Comparison of ENCODE assay signal across 28 mouse cellular contexts in the genomic region with DNA sequence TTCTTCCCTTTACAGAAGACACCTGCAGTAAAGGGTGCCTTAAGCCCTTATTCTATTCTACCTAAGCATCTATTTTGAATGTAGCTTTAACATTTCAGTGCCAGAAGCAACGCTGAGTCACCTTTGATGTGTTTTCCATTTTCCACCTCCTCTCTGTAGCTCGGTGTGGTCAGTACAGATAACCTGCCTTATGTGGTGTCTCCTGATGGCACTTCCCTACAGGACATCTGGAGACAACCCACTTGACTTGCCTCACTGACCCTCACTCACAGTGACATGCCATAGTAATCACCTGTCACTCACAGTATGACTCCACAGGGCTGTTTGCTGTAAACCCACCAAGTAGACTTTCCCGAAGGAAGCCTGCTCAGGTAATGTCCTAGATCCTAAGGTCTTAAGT.
"Had no signal": no experiment of that assay in that cellular context is flagged by ENCODE, and none has a peak within 500 bp of the region (broad histone marks: within the 10 kb centered on the region; RNA-seq: fewer than 3 reads in every experiment).

No protein-coding gene starts in this region.

- H3K4me1 ChIP-seq: embryonic facial prominence, embryonic 10.5 days; embryonic facial prominence, embryonic 12.5 days; embryonic facial prominence, embryonic 13.5 days had no signal

- H3K27me3 ChIP-seq: embryonic facial prominence, embryonic 12.5 days; embryonic facial prominence, embryonic 13.5 days; embryonic facial prominence, embryonic 15.5 days; forebrain, embryonic 12.5 days; forebrain, embryonic 13.5 days; forebrain, embryonic 15.5 days had no signal

- H3K9me3 ChIP-seq: embryonic facial prominence, embryonic 10.5 days; embryonic facial prominence, embryonic 12.5 days; embryonic facial prominence, embryonic 13.5 days; embryonic facial prominence, embryonic 15.5 days; forebrain, embryonic 10.5 days; forebrain, embryonic 12.5 days; forebrain, embryonic 13.5 days; forebrain, embryonic 15.5 days had no signal

- H3K9ac ChIP-seq: embryonic facial prominence, embryonic 12.5 days; embryonic facial prominence, embryonic 13.5 days; embryonic facial prominence, embryonic 15.5 days; forebrain, embryonic 12.5 days; forebrain, embryonic 13.5 days; forebrain, embryonic 15.5 days; forebrain, postnatal 0 days had no signal

- H3K27ac ChIP-seq: embryonic facial prominence, embryonic 10.5 days; embryonic facial prominence, embryonic 12.5 days; embryonic facial prominence, embryonic 13.5 days; embryonic facial prominence, embryonic 15.5 days; forebrain, embryonic 10.5 days; forebrain, embryonic 12.5 days; forebrain, embryonic 13.5 days; forebrain, embryonic 15.5 days; gastrocnemius, adult 2 months had no signal

- DNase-seq: cerebellum, adult 18-20 months; cerebellum, adult 2 months; cerebellum, adult 8-10 months; cerebellum, adult 9-10 months; cerebellum, adult 9-11 months; cerebellum, postnatal 10 days; cerebellum, postnatal 14 days; cerebellum, postnatal 25 days; cerebellum, postnatal 36 days; embryo, embryonic 11 days; forebrain, postnatal 0 days; gastrocnemius, adult 2 months; gastrocnemius, postnatal 10 days; gastrocnemius, postnatal 14 days; gastrocnemius, postnatal 25 days; gastrocnemius, postnatal 36 days; heart, adult 18-20 months had no signal

- H3K36me3 ChIP-seq: embryonic facial prominence, embryonic 10.5 days; embryonic facial prominence, embryonic 12.5 days; embryonic facial prominence, embryonic 13.5 days; embryonic facial prominence, embryonic 15.5 days; forebrain, embryonic 10.5 days; forebrain, embryonic 12.5 days; forebrain, embryonic 15.5 days had no signal

- ATAC-seq: forebrain, embryonic 13.5 days; forebrain, embryonic 14.5 days; forebrain, embryonic 15.5 days; forebrain, embryonic 16.5 days; forebrain, postnatal 0 days had no signal

- H3K4me2 ChIP-seq: embryonic facial prominence, embryonic 12.5 days; embryonic facial prominence, embryonic 13.5 days; embryonic facial prominence, embryonic 15.5 days; forebrain, embryonic 12.5 days; forebrain, embryonic 13.5 days; forebrain, embryonic 15.5 days had no signal

- H3K4me3 ChIP-seq: embryonic facial prominence, embryonic 10.5 days; embryonic facial prominence, embryonic 12.5 days; embryonic facial prominence, embryonic 13.5 days; embryonic facial prominence, embryonic 15.5 days; erythroblast, embryonic 14.5 days; forebrain, embryonic 10.5 days; forebrain, embryonic 12.5 days; forebrain, embryonic 13.5 days; forebrain, embryonic 15.5 days; gastrocnemius, adult 2 months had no signal
